Mouse (Mus musculus) liver, postnatal 0 days (tissue): ENCODE data around the gene Pkd2l1. TPM values are rescaled to one million over a fixed set of nuclear protein-coding genes. Genes with fewer than 3 reads are reported as not detected.
"Not testable (repeated sequence)": the region's sequence is repeated elsewhere in the genome, so short reads cannot be mapped to it uniquely, and the experiment has no call there.

ENCODE experiments used
- ATAC-seq: fragments of 200-750 bp; cut with Nextera tagmentation; 2 replicates; pipeline ENCODE4 v1.8.0; 2017; ENCODE audit warnings: mild to moderate bottlenecking, moderate library complexity
- DNase-seq: peaks from one replicate; pipeline ENCODE4 v3.0.0-alpha.2; 2016
- H3K27ac ChIP-seq: fragments of 300-500 bp; sonication (generic); 2 replicates; pipeline ENCODE4 v1.5.1; 2014; ENCODE audit warnings: antibody characterized with exemption, moderate library complexity, mild to moderate bottlenecking, low read depth
- H3K27me3 ChIP-seq: fragments of 300-500 bp; sonication (generic); 2 replicates; pipeline ENCODE4 v1.6.1; 2014; ENCODE audit warnings: low read length, control low read depth, mixed read lengths; ENCODE audit not compliant: insufficient read depth
- H3K36me3 ChIP-seq: fragments of 300-500 bp; sonication (generic); replicated peaks from 2 replicates; pipeline ENCODE4 v1.6.1; 2014; ENCODE audit warnings: mild to moderate bottlenecking, control low read depth, low read length, moderate library complexity, mixed read lengths; ENCODE audit not compliant: insufficient read depth
- H3K4me1 ChIP-seq: fragments of 300-500 bp; sonication (generic); 2 replicates; pipeline ENCODE4 v1.6.1; 2014; ENCODE audit warnings: antibody characterized with exemption, mild to moderate bottlenecking, control low read depth; ENCODE audit not compliant: insufficient read depth
- H3K4me2 ChIP-seq: fragments of 300-500 bp; sonication (generic); 2 replicates; pipeline ENCODE4 v1.6.1; 2014; ENCODE audit warnings: low read depth, mild to moderate bottlenecking, low read length, moderate library complexity, mixed read lengths
- H3K4me3 ChIP-seq: fragments of 300-500 bp; sonication (generic); 2 replicates; pipeline ENCODE4 v1.5.1; 2014; ENCODE audit warnings: low read depth, low read length
- H3K9ac ChIP-seq: fragments of 300-500 bp; sonication (generic); replicated peaks from 2 replicates; pipeline ENCODE4 v1.6.1; 2014; ENCODE audit warnings: mild to moderate bottlenecking, moderate library complexity
- H3K9me3 ChIP-seq: fragments of 300-500 bp; sonication (generic); 2 replicates; pipeline ENCODE4 v1.6.1; 2016; ENCODE audit warnings: mild to moderate bottlenecking, control low read depth, low read length, mixed read lengths
- CTCF ChIP-seq: sonication (generic); IDR thresholded peaks from 2 replicates; pipeline ENCODE4 v1.5.1; 2016; ENCODE audit warnings: antibody characterized with exemption, low read depth
- EP300 ChIP-seq: IDR thresholded peaks from 2 replicates; pipeline ENCODE4 v1.6.1; 2016; ENCODE audit warnings: antibody characterized with exemption, low read depth, mild to moderate bottlenecking
- WGBS: fragments of 180-500 bp; shearing (Covaris S2); extraction: QIAGEN DNeasy Blood & Tissue Kit; methylation state at CpG from one replicate; pipeline ENCODE4 v1.1.7; 2014; ENCODE audit not compliant: insufficient replicate concordance; 5-methylcytosine and 5-hydroxymethylcytosine counted together
- polyA plus RNA-seq: library from polyadenylated mRNA; unstranded; fragments of >200 nt; fragmentation: Nextera tagmentation; extraction: Ambion mirVana; gene quantifications from 2 replicates; pipeline ENCODE4 v1.2.1, GENCODE M21; 2015

The Pkd2l1 gene
- polyA plus RNA-seq, 1 experiment from 2014 or later: not detected

DNA sequence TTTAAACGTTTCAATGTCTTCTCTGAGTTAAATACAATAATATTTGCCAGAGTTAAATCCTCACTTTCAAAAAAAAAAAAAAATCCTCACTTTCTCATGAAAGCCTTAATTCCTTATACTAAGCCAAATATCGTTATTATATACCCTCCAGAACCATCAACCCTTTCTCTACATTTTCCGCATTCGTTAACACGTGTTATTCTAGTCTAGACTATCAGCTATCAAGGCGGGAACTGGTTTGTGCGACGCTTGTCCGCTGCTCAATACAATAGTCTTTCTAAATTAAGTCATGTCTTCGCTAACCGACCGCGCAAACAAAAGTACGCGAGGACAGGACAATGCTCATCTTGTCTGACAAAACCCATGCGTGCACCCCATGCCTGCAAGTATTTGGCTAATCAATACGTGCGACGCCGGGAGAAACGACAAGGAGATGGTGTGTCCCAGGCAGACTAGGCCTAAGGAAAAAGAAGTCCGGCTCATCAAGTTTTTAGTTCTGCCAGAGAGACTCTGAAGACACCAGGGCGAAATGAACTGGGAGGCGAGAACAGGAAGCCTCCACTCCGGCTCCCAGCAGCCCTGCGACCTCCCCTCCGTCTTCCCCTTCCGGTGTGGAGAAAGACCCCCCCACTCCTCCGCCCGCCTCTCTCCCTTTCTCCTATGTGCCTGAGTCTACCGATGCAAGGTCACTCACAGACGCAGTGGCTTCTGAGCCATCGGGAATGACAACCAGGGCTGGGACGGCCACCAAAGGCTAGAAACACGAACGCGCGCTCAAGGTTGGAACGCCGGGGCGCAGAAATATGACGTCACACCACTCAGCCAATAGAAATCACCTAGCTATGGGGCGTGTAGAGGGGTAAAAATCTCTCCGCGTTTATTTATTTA lies 56.9 kb downstream of the Pkd2l1 start, which contains the start of gene Cwf19l1:
Gene Cwf19l1, minus strand, starts transcription at position 805 of the 888 bp plus-strand sequence.
- Histone ChIP-seq H3K9ac (peak within 1 kb of the TSS; percentile 83), H3K9me3 (no peaks in the 10 kb centered on the region), H3K4me2 (peak within 1 kb of the TSS; percentile 88), H3K27me3 (no peaks in the 10 kb centered on the region), H3K4me3 (peak within 1 kb of the TSS; percentile 93), H3K36me3 (peaks cover 28% of the 10 kb centered on the region), H3K27ac (peak within 1 kb of the TSS; percentile 88), H3K4me1 (peaks cover 12% of the 10 kb centered on the region)
- ATAC-seq (peak; percentile 93), DNase-seq (peak; percentile 92)
- WGBS: under 1% methylated on average over 45 of the region's 45 CpGs
- TF ChIP-seq CTCF (no peak), EP300 (no peak; the same call in 1 of the 2 replicates)

DNA sequence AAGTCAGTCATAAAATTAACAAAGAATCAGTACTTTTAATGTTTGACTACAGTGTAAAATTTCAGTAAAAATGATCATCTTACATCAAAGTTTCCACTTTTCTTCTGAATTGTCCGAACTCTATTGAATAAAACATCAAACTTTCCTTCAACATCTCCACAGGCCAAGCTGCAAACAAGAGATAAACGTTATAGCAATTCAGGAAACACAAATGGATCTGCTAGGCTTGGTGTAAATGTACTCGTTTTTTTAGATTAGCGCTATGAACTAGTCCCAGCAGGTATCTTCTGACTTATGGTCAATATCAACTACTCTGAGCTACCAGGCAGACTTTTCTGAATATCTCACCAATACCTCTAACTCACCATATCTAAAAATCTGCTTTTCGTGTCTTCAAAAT lies 59.3 kb downstream of the Pkd2l1 start:
- ATAC-seq: no peak
- Histone ChIP-seq H3K9me3 (no peaks in the 10 kb centered on the region), H3K9ac (no peak overlapping the region), H3K4me2 (no peak overlapping the region), H3K27me3 (no peaks in the 10 kb centered on the region), H3K4me3 (no peak overlapping the region), H3K36me3 (peaks cover 25% of the 10 kb centered on the region), H3K4me1 (peaks cover 12% of the 10 kb centered on the region), H3K27ac (no peak overlapping the region)
- WGBS: 78% methylated on average over 5 of the region's 5 CpGs
- DNase-seq: no peak
- TF ChIP-seq EP300 (no peak), CTCF (no peak)

DNA sequence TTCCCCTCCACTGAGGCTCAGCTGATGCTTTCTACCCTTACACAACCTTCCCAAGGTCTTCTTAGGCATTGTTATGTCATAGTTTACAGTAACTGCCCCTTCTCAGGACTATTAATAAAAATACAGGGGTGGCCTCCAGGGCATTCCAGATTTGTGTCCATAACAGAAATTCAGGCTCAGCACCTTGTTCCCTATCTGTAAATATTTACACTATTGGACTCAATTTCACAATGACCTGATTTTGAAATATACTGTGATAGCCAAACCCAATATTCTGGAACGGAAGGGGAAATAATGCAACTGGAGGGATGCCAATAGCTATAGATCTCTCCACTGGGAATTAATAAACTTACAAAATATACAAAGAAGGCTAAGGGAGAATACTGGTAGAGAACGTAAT lies 63.7 kb downstream of the Pkd2l1 start:
- Histone ChIP-seq H3K9ac (no peak overlapping the region), H3K27me3 (no peaks in the 10 kb centered on the region), H3K9me3 (no peaks in the 10 kb centered on the region), H3K4me1 (no peaks in the 10 kb centered on the region), H3K27ac (peak overlapping the region; percentile 62), H3K4me2 (no peak overlapping the region), H3K36me3 (peaks cover 57% of the 10 kb centered on the region), H3K4me3 (no peak overlapping the region)
- 58% methylated on average over 2 of the region's 2 CpGs for WGBS
- DNase-seq: no peak
- TF ChIP-seq EP300: peak; percentile 53; the same call in 1 of the 2 replicates
- no peak for TF ChIP-seq CTCF
- peak; percentile 82 for ATAC-seq

DNA sequence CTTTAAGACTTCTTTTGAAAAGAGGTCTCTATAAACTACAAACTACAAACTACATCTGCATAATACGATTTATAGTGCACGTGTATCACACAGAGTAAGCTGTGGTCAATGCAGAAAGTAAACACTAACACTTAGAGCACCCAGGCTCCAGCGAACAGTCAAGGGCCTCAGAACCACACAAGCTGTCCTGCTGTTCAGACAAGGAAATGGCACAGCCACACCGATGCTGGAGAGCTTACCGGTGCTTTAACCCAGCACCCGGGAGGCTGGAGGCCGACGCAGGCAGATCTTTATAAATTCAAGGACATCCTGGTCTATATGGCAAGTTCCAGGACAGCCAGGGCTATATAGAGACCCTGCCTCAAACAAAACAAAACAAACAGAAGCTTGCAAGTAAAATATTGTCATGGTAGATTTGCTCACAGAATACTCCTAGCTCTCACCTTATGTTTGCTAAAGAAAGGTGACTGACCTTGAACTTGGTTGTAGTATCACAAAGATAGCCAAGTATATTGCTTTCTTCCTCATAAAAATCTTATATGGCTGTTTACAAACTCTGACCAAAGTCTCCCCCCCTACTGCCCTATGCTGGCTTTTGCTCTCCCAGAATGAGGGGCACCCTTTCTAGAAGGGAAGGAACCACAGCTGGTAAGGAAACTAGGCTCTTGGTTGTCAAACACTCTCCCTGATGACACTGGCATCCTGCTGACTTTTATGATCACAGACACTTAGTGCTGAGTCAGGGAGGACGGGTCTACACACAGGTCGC lies 64.3 kb downstream of the Pkd2l1 start:
- H3K36me3 ChIP-seq: peaks cover 64% of the 10 kb centered on the region
- DNase-seq (no peak), ATAC-seq (peak; percentile 77)
- no peak overlapping the region for H3K9ac ChIP-seq
- H3K27ac ChIP-seq: peak overlapping the region; percentile 62
- no peaks in the 10 kb centered on the region for H3K9me3 ChIP-seq
- H3K4me2 ChIP-seq: no peak overlapping the region
- H3K4me1 ChIP-seq: no peaks in the 10 kb centered on the region
- TF ChIP-seq EP300 (no peak), CTCF (no peak)
- no peaks in the 10 kb centered on the region for H3K27me3 ChIP-seq
- WGBS: 72% methylated on average over 10 of the region's 10 CpGs
- H3K4me3 ChIP-seq: no peak overlapping the region

DNA sequence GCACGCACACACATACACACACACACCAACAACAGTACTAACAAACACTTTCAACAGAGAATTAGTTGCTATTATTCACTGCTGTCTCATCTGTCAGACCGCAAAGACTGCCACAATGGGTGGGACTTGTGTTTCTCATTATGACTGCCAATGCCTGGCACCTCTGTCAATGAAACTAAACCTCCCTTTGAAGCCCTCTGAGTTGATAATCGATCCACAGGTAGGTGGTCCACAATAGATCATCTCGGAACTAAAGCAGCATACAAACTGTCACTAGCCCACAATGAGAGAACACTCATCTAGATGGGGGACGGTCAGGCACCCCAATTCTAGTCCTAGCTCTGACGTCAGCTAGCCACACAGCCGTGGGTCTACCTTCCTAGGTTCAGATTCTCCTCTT lies 71.1 kb downstream of the Pkd2l1 start:
- Histone ChIP-seq H3K4me1 (no peaks in the 10 kb centered on the region; the same call in 1 of the 2 replicates), H3K9me3 (no peaks in the 10 kb centered on the region), H3K27ac (no peak overlapping the region), H3K36me3 (peaks cover 75% of the 10 kb centered on the region), H3K27me3 (no peaks in the 10 kb centered on the region), H3K9ac (no peak overlapping the region), H3K4me3 (no peak overlapping the region), H3K4me2 (no peak overlapping the region)
- no peak for ATAC-seq
- TF ChIP-seq CTCF (no peak), EP300 (no peak)
- DNase-seq: no peak
- 89% methylated on average over 7 of the region's 7 CpGs for WGBS

DNA sequence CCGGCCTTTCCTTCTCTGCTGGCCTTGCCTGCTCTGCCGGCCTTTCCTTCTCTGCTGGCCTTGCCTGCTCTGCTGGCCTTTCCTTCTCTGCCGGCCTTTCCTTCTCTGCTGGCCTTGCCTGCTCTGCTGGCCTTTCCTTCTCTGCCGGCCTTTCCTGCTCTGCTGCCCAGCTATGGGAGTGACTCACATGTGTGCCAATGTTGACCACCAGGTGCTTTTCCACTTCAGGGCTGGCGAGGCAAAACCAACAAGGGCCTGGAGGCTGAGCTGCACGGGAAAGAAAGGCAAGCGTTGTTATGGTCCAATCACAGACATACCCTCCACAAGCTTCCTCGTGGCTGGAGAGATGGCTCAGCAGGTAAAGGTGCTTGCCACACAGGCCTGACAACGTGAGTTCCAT lies 71.6 kb downstream of the Pkd2l1 start:
- not testable (repeated sequence) for H3K27me3 ChIP-seq, ATAC-seq, H3K9ac ChIP-seq, H3K4me2 ChIP-seq, H3K4me3 ChIP-seq, H3K4me1 ChIP-seq, H3K9me3 ChIP-seq, DNase-seq, H3K27ac ChIP-seq
- WGBS: 89% methylated on average over 7 of the region's 9 CpGs
- H3K36me3 ChIP-seq: peaks cover 75% of the 10 kb centered on the region
